Mouse (Mus musculus): ENCODE measurements around the gene Nav2.

GRCm38 (mm10) chr7:49206775-49207676 is 298.5 kb downstream of the Nav2 start:
- TF ChIP-seq CTCF (IDR thresholded peaks at IDR 0.05; ENCODE audit: low read depth, low read length) (no peak), GATA2 (IDR thresholded peaks at IDR 0.05; ENCODE audit: borderline replicate concordance, low read depth, low read length) (no peak)
